Mouse (Mus musculus): ENCODE results near the gene Ermp1. TPM values are rescaled to one million over a fixed set of nuclear protein-coding genes. Genes with fewer than 3 reads are reported as not detected.

Ermp1 gene
- polyA plus RNA-seq, 1 experiment, result 7.4 TPM

GRCm38 (mm10) chr19:29675562-29676078 lies 27.4 kb upstream of the Ermp1 start:
- no peaks in the 10 kb centered on the region for H3K79me2 ChIP-seq (ENCODE audit: control insufficient read depth, insufficient read depth)
- TF ChIP-seq MYOG (IDR thresholded peaks at IDR 0.05; ENCODE audit: control insufficient read depth in 1 of 3, insufficient read depth in 1 of 3, insufficient read length in 2 of 3, low read depth in 2 of 3) (no peak), USF1 (IDR thresholded peaks at IDR 0.05; ENCODE audit: low read depth) (no peak), POLR2AphosphoS2 (IDR thresholded peaks at IDR 0.05; ENCODE audit: insufficient read length, low read depth) (no peak), MYOD1 (IDR thresholded peaks at IDR 0.05; ENCODE audit: control insufficient read depth in 1 of 3, insufficient read length in 2 of 3, low read depth in 2 of 3) (no peak), TCF12 (IDR thresholded peaks at IDR 0.05; ENCODE audit: insufficient read depth, poor library complexity, severe bottlenecking) (no peak), SRF (IDR thresholded peaks at IDR 0.05; ENCODE audit: control insufficient read depth, insufficient read length, low read depth) (no peak), POLR2A (IDR thresholded peaks at IDR 0.05; ENCODE audit: insufficient read length, low read depth) (no peak), TCF3 (IDR thresholded peaks at IDR 0.05; ENCODE audit: insufficient read length, low read depth) (no peak), REST (IDR thresholded peaks at IDR 0.05; ENCODE audit: insufficient read depth, insufficient read length) (no peak), MAX (IDR thresholded peaks at IDR 0.05; ENCODE audit: low read depth) (no peak), CEBPB (IDR thresholded peaks at IDR 0.05; ENCODE audit: insufficient read depth, poor library complexity, severe bottlenecking) (no peak), E2F4 (IDR thresholded peaks at IDR 0.05; ENCODE audit: insufficient read depth) (no peak)
- H3K4me2 ChIP-seq (ENCODE audit: low read depth), result no peak overlapping the region
- H3K27me3 ChIP-seq (ENCODE audit: control insufficient read depth, insufficient read depth, insufficient read length), result no peaks in the 10 kb centered on the region
- H3K36me3 ChIP-seq (ENCODE audit: control insufficient read depth, insufficient read depth), result no peaks in the 10 kb centered on the region
- no peak overlapping the region for H3K4me3 ChIP-seq
- no peak overlapping the region for H3ac ChIP-seq (ENCODE audit: control insufficient read depth, insufficient read length)

- TF ChIP-seq REST (IDR thresholded peaks at IDR 0.05; ENCODE audit: insufficient read depth, insufficient read length), result no peak
- no peaks in the 10 kb centered on the region for H3K79me2 ChIP-seq (ENCODE audit: control insufficient read depth, insufficient read depth)
- H3K27me3 ChIP-seq (ENCODE audit: control insufficient read depth, insufficient read depth, insufficient read length), result no peaks in the 10 kb centered on the region
- no peak overlapping the region for H3K4me3 ChIP-seq
- no peak overlapping the region for H3K4me2 ChIP-seq (ENCODE audit: low read depth)
- H3K36me3 ChIP-seq (ENCODE audit: control insufficient read depth, insufficient read depth), result no peaks in the 10 kb centered on the region
- H3ac ChIP-seq (ENCODE audit: control insufficient read depth, insufficient read length), result no peak overlapping the region
Observed at GRCm38 (mm10) chr19:29674946-29675345, 26.7 kb upstream of the Ermp1 start.

GRCm38 (mm10) chr19:29672660-29673059 lies 24.4 kb upstream of the Ermp1 start:
- Histone ChIP-seq H3ac (ENCODE audit: control insufficient read depth, insufficient read length) (no peak overlapping the region), H3K36me3 (ENCODE audit: control insufficient read depth, insufficient read depth) (no peaks in the 10 kb centered on the region), H3K27me3 (ENCODE audit: control insufficient read depth, insufficient read depth, insufficient read length) (no peaks in the 10 kb centered on the region), H3K4me2 (ENCODE audit: low read depth) (no peak overlapping the region), H3K4me3 (no peak overlapping the region), H3K79me2 (ENCODE audit: control insufficient read depth, insufficient read depth) (no peaks in the 10 kb centered on the region)
- TF ChIP-seq POLR2A (IDR thresholded peaks at IDR 0.05; ENCODE audit: insufficient read length, low read depth), result no peak
- no peak for TF ChIP-seq CEBPB (IDR thresholded peaks at IDR 0.05; ENCODE audit: insufficient read depth, poor library complexity, severe bottlenecking)
- no peak for TF ChIP-seq MYOG (IDR thresholded peaks at IDR 0.05; ENCODE audit: control insufficient read depth in 1 of 3, insufficient read depth in 1 of 3, insufficient read length in 2 of 3, low read depth in 2 of 3)
- no peak for TF ChIP-seq MYOD1 (IDR thresholded peaks at IDR 0.05; ENCODE audit: control insufficient read depth in 1 of 3, insufficient read length in 2 of 3, low read depth in 2 of 3)

GRCm38 (mm10) chr19:29671160-29671559 lies 22.9 kb upstream of the Ermp1 start:
- Histone ChIP-seq H3K27me3 (ENCODE audit: control insufficient read depth, insufficient read depth, insufficient read length) (no peaks in the 10 kb centered on the region), H3K79me2 (ENCODE audit: control insufficient read depth, insufficient read depth) (no peaks in the 10 kb centered on the region), H3K36me3 (ENCODE audit: control insufficient read depth, insufficient read depth) (no peaks in the 10 kb centered on the region), H3K4me2 (ENCODE audit: low read depth) (no peak overlapping the region), H3K4me3 (no peak overlapping the region), H3ac (ENCODE audit: control insufficient read depth, insufficient read length) (no peak overlapping the region)
- no peak for TF ChIP-seq E2F4 (IDR thresholded peaks at IDR 0.05; ENCODE audit: insufficient read depth)
- TF ChIP-seq POLR2A (IDR thresholded peaks at IDR 0.05; ENCODE audit: insufficient read length, low read depth), result no peak
- TF ChIP-seq REST (IDR thresholded peaks at IDR 0.05; ENCODE audit: insufficient read depth, insufficient read length), result no peak
- no peak for TF ChIP-seq MYOG (IDR thresholded peaks at IDR 0.05; ENCODE audit: control insufficient read depth in 1 of 3, insufficient read depth in 1 of 3, insufficient read length in 2 of 3, low read depth in 2 of 3)
- no peak for TF ChIP-seq POLR2AphosphoS2 (IDR thresholded peaks at IDR 0.05; ENCODE audit: insufficient read length, low read depth)
- TF ChIP-seq USF1 (IDR thresholded peaks at IDR 0.05; ENCODE audit: low read depth), result no peak
- no peak for TF ChIP-seq CEBPB (IDR thresholded peaks at IDR 0.05; ENCODE audit: insufficient read depth, poor library complexity, severe bottlenecking)
- no peak for TF ChIP-seq MAX (IDR thresholded peaks at IDR 0.05; ENCODE audit: low read depth)
- TF ChIP-seq SRF (IDR thresholded peaks at IDR 0.05; ENCODE audit: control insufficient read depth, insufficient read length, low read depth), result no peak
- no peak for TF ChIP-seq TCF12 (IDR thresholded peaks at IDR 0.05; ENCODE audit: insufficient read depth, poor library complexity, severe bottlenecking)

- H3K79me2 ChIP-seq (ENCODE audit: control insufficient read depth, insufficient read depth), result no peaks in the 10 kb centered on the region
- TF ChIP-seq SRF (IDR thresholded peaks at IDR 0.05; ENCODE audit: control insufficient read depth, insufficient read length, low read depth) (no peak), POLR2AphosphoS2 (IDR thresholded peaks at IDR 0.05; ENCODE audit: insufficient read length, low read depth) (no peak), USF1 (IDR thresholded peaks at IDR 0.05; ENCODE audit: low read depth) (no peak), TCF3 (IDR thresholded peaks at IDR 0.05; ENCODE audit: insufficient read length, low read depth) (no peak), TCF12 (IDR thresholded peaks at IDR 0.05; ENCODE audit: insufficient read depth, poor library complexity, severe bottlenecking) (no peak), MAX (IDR thresholded peaks at IDR 0.05; ENCODE audit: low read depth) (no peak), REST (IDR thresholded peaks at IDR 0.05; ENCODE audit: insufficient read depth, insufficient read length) (no peak)
- no peak overlapping the region for H3K4me2 ChIP-seq (ENCODE audit: low read depth)
- H3K4me3 ChIP-seq, result no peak overlapping the region
- no peaks in the 10 kb centered on the region for H3K27me3 ChIP-seq (ENCODE audit: control insufficient read depth, insufficient read depth, insufficient read length)
- H3K36me3 ChIP-seq (ENCODE audit: control insufficient read depth, insufficient read depth), result no peaks in the 10 kb centered on the region
- H3ac ChIP-seq (ENCODE audit: control insufficient read depth, insufficient read length), result no peak overlapping the region
Observed at GRCm38 (mm10) chr19:29670247-29670646, 22.0 kb upstream of the Ermp1 start.

Measured in myocyte (in vitro differentiated cells).